Mouse (Mus musculus): ENCODE measurements around the gene 0610009B22Rik. TPM values are rescaled to one million over a fixed set of nuclear protein-coding genes. Genes with fewer than 3 reads are reported as not detected.

The 0610009B22Rik gene
- polyA plus RNA-seq (2012; rRNA removed) = 19.0 and 22.0 TPM in 2 replicates

GRCm38 (mm10) chr11:51688330-51689328, at the start of gene 0610009B22Rik:
Gene 0610009B22Rik, minus strand, starts transcription at chr11:51688874.

GRCm38 (mm10) chr11:51650691-51651515, 37.8 kb downstream of the 0610009B22Rik start, which contains the start of the genes N4bp3 and D930048N14Rik:
Gene N4bp3, minus strand, starts transcription at chr11:51650842.
Gene D930048N14Rik, plus strand, starts transcription at chr11:51650954.

GRCm38 (mm10) chr11:51635525-51636322, 53.0 kb downstream of the 0610009B22Rik start, which contains the start of gene Rmnd5b:
Gene Rmnd5b, minus strand, starts transcription at chr11:51635896.

Other genes starting within 250 kb of the 0610009B22Rik start
- gene Phykpl, start 104.1 kb downstream of the 0610009B22Rik start, polyA plus RNA-seq (2012; rRNA removed) = 12.5 and 14.8 TPM in 2 replicates
- gene Hnrnpab, start 82.0 kb downstream of the 0610009B22Rik start, polyA plus RNA-seq (2012; rRNA removed) = 164 and 172 TPM in 2 replicates
- gene Nhp2, start 69.1 kb downstream of the 0610009B22Rik start, polyA plus RNA-seq (2012; rRNA removed) = 44.9 and 45.9 TPM in 2 replicates
- gene Rmnd5b, start 53.0 kb downstream of the 0610009B22Rik start, polyA plus RNA-seq (2012; rRNA removed) = 13.1 and 13.3 TPM in 2 replicates
- 1.9 and 2.0 TPM in 2 replicates for gene N4bp3, start 38.0 kb downstream of the 0610009B22Rik start, polyA plus RNA-seq (2012; rRNA removed)
- gene D930048N14Rik, start 37.9 kb downstream of the 0610009B22Rik start, polyA plus RNA-seq (2012; rRNA removed) = 1.1 and 1.5 TPM in 2 replicates
- 7.8 and 8.1 TPM in 2 replicates for gene Sec24a, start 74.8 kb upstream of the 0610009B22Rik start, polyA plus RNA-seq (2012; rRNA removed)
- 85.3 and 114 TPM in 2 replicates for gene Sar1b, start 74.8 kb upstream of the 0610009B22Rik start, polyA plus RNA-seq (2012; rRNA removed)
- 0.87 and 0.96 TPM in 2 replicates for gene Jade2, start 168.8 kb upstream of the 0610009B22Rik start, polyA plus RNA-seq (2012; rRNA removed)